Mouse (Mus musculus) ES-Bruce4 (cell line): Measurements from ENCODE around the gene Rrp7a. TPM values are rescaled to one million over a fixed set of nuclear protein-coding genes. Genes with fewer than 3 reads are reported as not detected.

Experiments used
- H3K27ac ChIP-seq: 2 replicates; pipeline ENCODE4 v1.5.1; 2012; ENCODE audit warnings: low read length, inconsistent platforms; ENCODE audit not compliant: insufficient read depth
- H3K27me3 ChIP-seq: 2 replicates; pipeline ENCODE4 v1.6.1; 2012; ENCODE audit warnings: mild to moderate bottlenecking, low read length, inconsistent platforms; ENCODE audit not compliant: control insufficient read depth, poor library complexity, insufficient read depth, severe bottlenecking
- H3K36me3 ChIP-seq: 2 replicates; pipeline ENCODE4 v1.6.1; 2012; ENCODE audit warnings: inconsistent platforms, mild to moderate bottlenecking, low read length, moderate library complexity; ENCODE audit not compliant: control insufficient read depth, poor library complexity, insufficient read depth, severe bottlenecking
- H3K4me1 ChIP-seq: one replicate; pipeline ENCODE4 v1.8.1; 2011; ENCODE audit warnings: low read length; ENCODE audit not compliant: control insufficient read depth, insufficient read depth
- H3K4me3 ChIP-seq: 2 replicates; pipeline ENCODE4 v1.5.1; 2011; ENCODE audit warnings: low read depth, mild to moderate bottlenecking, low read length
- H3K9ac ChIP-seq: 2 replicates; pipeline ENCODE4 v1.6.1; 2012; ENCODE audit warnings: low read depth, mild to moderate bottlenecking, inconsistent platforms; ENCODE audit not compliant: poor library complexity, severe bottlenecking
- H3K9me3 ChIP-seq: replicated peaks from 2 replicates; pipeline ENCODE4 v1.6.1; 2012; ENCODE audit warnings: mild to moderate bottlenecking, low read length, inconsistent platforms; ENCODE audit not compliant: control insufficient read depth, poor library complexity, insufficient read depth, severe bottlenecking
- CTCF ChIP-seq: IDR thresholded peaks from one replicate; pipeline ENCODE4 v1.8.1; 2011; ENCODE audit warnings: low read depth, low read length
- EP300 ChIP-seq: IDR thresholded peaks from 2 replicates; pipeline ENCODE4 v1.6.1; 2011; ENCODE audit warnings: low read depth, low read length; ENCODE audit not compliant: insufficient read depth
- POLR2A ChIP-seq: IDR thresholded peaks from one replicate; pipeline ENCODE4 v1.8.1; 2011; ENCODE audit warnings: low read length; ENCODE audit not compliant: insufficient read depth
- polyA plus RNA-seq: library from polyadenylated mRNA; stranded (reverse); fragments of >200 nt; gene quantifications from 2 replicates; pipeline ENCODE4 v1.2.4, GENCODE M21; 2011; ENCODE audit warnings: low read depth; ENCODE audit not compliant: missing spikeins, insufficient read depth, insufficient read length

The Rrp7a gene
- polyA plus RNA-seq, 1 experiment: 90.8 TPM

- TF ChIP-seq POLR2A: no peak
- no peak for TF ChIP-seq EP300
- no peak for TF ChIP-seq CTCF
- Histone ChIP-seq H3K36me3 (no peaks in the 10 kb centered on the region), H3K4me1 (peaks cover 2% of the 10 kb centered on the region), H3K9me3 (no peaks in the 10 kb centered on the region), H3K9ac (no peak overlapping the region), H3K27me3 (no peaks in the 10 kb centered on the region), H3K27ac (no peak overlapping the region), H3K4me3 (no peak overlapping the region)
Observed at GRCm38 (mm10) chr15:83084022-83084640, 38.5 kb downstream of the Rrp7a start.

DNA sequence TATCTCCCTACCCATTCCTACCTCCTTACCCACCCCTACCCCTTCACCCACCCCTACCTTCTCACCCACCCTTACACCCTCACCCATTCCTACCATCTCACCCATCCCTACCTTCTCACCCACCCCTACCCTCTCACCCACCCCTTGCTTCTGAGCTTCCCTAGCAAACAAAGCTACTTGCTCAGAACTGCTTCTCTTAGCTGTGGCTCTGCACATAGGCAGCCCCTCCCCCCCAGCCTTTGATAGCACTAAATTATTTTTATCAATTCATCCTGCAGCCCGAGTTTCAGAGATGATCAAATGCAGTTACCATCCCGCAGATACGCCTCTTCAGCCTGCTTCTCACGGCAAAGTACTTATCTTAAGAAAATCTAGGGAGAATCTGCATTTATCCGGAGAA lies 39.1 kb downstream of the Rrp7a start:
- H3K9ac ChIP-seq: no peak overlapping the region
- H3K27ac ChIP-seq: no peak overlapping the region
- no peaks in the 10 kb centered on the region for H3K9me3 ChIP-seq
- TF ChIP-seq CTCF: no peak
- TF ChIP-seq EP300: no peak
- TF ChIP-seq POLR2A: no peak
- no peaks in the 10 kb centered on the region for H3K36me3 ChIP-seq
- peaks cover 2% of the 10 kb centered on the region for H3K4me1 ChIP-seq
- H3K27me3 ChIP-seq: no peaks in the 10 kb centered on the region
- no peak overlapping the region for H3K4me3 ChIP-seq

DNA sequence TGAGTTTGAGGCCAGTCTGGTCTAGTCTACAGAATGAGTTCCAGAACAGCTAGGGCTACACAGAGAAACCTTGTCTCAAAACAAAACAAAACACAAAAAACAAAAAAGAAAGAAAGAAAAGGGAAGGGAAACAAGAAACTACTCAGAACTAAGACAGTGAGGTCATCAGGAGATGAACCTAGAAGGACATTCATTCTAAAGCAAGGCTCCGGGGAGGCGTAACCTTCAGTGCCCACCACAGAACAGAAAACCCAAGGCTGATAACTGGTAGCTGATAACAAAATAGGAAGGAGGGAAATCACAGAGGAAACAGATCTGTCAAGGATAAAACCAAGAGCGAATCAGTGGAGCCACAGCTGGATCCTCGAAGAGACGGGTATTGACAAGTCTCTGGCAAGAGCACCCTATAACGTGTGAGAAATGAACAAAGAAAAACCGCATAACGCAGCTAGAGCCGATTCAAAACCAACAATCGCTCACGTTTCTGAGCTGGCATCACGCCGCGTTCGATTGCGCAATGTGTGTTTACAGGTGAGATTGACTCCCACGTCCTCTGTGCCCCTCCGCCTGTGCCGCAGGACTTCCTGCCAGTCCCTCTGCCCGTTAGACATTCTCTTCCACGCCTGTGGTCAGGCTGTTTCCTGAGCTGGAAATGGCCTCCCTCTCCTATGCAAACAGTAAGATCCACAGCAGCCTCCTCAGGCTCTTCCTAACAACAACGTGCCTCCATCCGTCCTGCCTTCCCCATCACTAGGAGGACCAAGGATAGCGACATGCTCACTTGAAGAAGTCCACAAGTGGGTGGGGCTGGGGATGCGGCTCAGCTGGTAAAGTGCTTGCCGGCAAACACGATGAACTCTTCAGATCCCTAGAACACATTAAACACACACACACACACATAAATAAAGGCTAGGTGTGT lies 46.7 kb downstream of the Rrp7a start:
- Histone ChIP-seq H3K36me3 (no peaks in the 10 kb centered on the region), H3K9ac (no peak overlapping the region), H3K9me3 (no peaks in the 10 kb centered on the region), H3K27me3 (no peaks in the 10 kb centered on the region), H3K4me3 (no peak overlapping the region), H3K4me1 (no peaks in the 10 kb centered on the region), H3K27ac (no peak overlapping the region)
- TF ChIP-seq EP300 (no peak), CTCF (no peak), POLR2A (no peak)

DNA sequence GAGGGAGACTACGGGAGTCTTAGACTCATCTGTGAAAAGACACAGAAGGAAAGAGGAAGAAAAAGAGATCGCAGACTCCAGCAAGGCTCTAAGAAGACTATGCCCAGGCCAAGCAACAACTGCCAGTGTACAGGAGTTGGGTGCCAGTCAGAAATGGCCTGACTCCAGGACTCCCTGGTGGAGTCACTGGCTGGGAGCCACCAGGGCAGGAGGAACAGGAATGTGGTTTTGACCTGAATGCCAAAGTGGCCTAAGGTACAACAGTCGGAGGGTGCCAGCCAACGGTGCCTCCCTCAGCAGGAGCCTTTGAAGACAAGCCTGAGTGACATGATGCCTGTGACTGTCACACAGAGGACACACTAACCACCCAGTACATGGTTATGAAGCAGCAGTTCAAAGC lies 48.4 kb downstream of the Rrp7a start:
- Histone ChIP-seq H3K9ac (no peak overlapping the region), H3K9me3 (no peaks in the 10 kb centered on the region), H3K4me3 (no peak overlapping the region), H3K27ac (no peak overlapping the region), H3K27me3 (no peaks in the 10 kb centered on the region), H3K4me1 (no peaks in the 10 kb centered on the region), H3K36me3 (no peaks in the 10 kb centered on the region)
- TF ChIP-seq CTCF (no peak), POLR2A (no peak), EP300 (no peak)

- Histone ChIP-seq H3K36me3 (no peaks in the 10 kb centered on the region), H3K27me3 (no peaks in the 10 kb centered on the region), H3K9ac (no peak overlapping the region), H3K9me3 (no peaks in the 10 kb centered on the region), H3K4me3 (no peak overlapping the region), H3K27ac (no peak overlapping the region), H3K4me1 (no peaks in the 10 kb centered on the region)
- TF ChIP-seq POLR2A: no peak
- peak; percentile 49 for TF ChIP-seq CTCF
Observed at GRCm38 (mm10) chr15:83071752-83072151, 50.8 kb downstream of the Rrp7a start.

DNA sequence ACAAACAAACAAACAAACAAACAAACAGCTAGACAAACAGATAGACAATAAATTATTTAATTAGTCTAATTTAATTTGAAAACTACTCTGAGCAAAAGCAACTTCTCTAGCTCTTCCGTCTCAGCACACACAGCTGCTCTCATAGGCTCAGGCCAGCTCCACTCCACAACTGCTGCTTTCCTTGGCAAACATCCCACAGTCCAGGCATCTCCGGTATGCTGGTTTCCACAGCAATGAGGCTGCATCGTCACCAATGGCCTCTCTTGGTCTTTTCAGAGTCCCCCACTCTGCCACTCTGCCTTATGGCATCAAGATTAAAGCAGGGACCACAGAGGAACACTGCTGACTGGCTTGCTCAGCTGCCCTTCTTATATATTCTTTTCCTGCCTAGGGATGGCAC lies 51.7 kb downstream of the Rrp7a start:
- Histone ChIP-seq H3K9me3 (no peaks in the 10 kb centered on the region), H3K4me3 (no peak overlapping the region), H3K9ac (no peak overlapping the region), H3K27me3 (no peaks in the 10 kb centered on the region), H3K27ac (no peak overlapping the region), H3K36me3 (no peaks in the 10 kb centered on the region), H3K4me1 (no peaks in the 10 kb centered on the region)
- no peak for TF ChIP-seq EP300
- no peak for TF ChIP-seq CTCF
- no peak for TF ChIP-seq POLR2A
